Mouse (Mus musculus): ENCODE measurements around the gene Cmtm2a.
A peak's percentile ranks its signal among the peaks of the same experiment; 100 is the strongest.
"Not testable (repeated sequence)": the region's sequence is repeated elsewhere in the genome, so short reads cannot be mapped to it uniquely, and the experiment has no call there.

Gene Cmtm2a

DNA sequence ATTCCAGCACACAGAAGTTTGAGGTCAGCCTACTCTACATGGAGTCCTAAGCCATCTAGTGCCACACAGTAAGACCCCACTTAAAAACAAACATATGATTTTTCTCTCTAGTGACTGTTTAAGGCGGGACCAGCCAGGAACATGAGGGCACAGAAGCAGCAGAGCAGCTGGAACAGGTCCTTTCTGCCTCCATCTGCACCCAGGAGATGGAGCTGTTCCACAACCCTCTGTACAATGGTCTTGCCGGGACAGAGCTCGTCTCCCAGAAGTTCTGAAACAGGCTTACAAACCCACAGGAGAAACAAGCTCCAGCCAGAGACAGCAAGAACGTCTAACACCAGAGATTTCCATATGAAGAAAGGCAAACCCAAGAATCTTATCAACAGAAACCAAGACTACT is 20.3 kb upstream of the Cmtm2a start:
- DNase-seq (ENCODE audit: low read depth, low spot score) = no peak
- no peaks in the 10 kb centered on the region for H3K36me3 ChIP-seq (ENCODE audit: control insufficient read depth, insufficient read depth, low read length, poor library complexity, severe bottlenecking)
- no peaks in the 10 kb centered on the region for H3K27me3 ChIP-seq (ENCODE audit: control insufficient read depth, insufficient read depth, low read length, poor library complexity, severe bottlenecking)

DNA sequence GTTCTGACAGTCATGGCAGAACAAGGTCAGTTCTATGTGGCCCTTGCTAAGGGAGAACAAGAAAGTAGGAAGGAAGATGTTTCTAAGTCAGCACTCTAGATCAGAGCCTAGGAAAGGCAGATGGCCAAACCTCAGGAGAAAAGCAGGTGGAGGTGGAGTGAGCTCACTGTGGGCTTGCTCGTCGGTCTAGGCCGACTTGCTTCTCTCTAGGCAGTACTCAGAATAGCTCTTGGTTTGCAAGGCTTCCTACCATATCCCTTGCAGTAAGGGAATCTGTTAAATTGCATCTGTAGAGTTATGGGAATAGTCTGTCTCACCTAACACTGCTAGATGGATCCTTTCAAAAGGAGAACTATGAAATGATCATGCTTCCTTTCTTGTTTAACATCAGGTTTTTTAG is 19.0 kb upstream of the Cmtm2a start:
- not testable (repeated sequence) for DNase-seq (ENCODE audit: low read depth, low spot score); H3K36me3 ChIP-seq (ENCODE audit: control insufficient read depth, insufficient read depth, low read length, poor library complexity, severe bottlenecking); H3K27me3 ChIP-seq (ENCODE audit: control insufficient read depth, insufficient read depth, low read length, poor library complexity, severe bottlenecking)

GRCm38 (mm10) chr8:104309441-104310155 is 16.6 kb upstream of the Cmtm2a start, which contains the start of the genes Gm45711 and Cmtm1:
TSS of gene Gm45711 (minus strand) at chr8:104310081.
TSS of gene Cmtm1 (minus strand) at chr8:104310145.
- not testable (repeated sequence) for H3K27me3 ChIP-seq (ENCODE audit: control insufficient read depth, insufficient read depth, low read length, poor library complexity, severe bottlenecking); DNase-seq (ENCODE audit: low read depth, low spot score); H3K36me3 ChIP-seq (ENCODE audit: control insufficient read depth, insufficient read depth, low read length, poor library complexity, severe bottlenecking)

GRCm38 (mm10) chr8:104308341-104308740 is 15.4 kb upstream of the Cmtm2a start:
- DNase-seq (ENCODE audit: low read depth, low spot score); H3K27me3 ChIP-seq (ENCODE audit: control insufficient read depth, insufficient read depth, low read length, poor library complexity, severe bottlenecking); H3K36me3 ChIP-seq (ENCODE audit: control insufficient read depth, insufficient read depth, low read length, poor library complexity, severe bottlenecking): not testable (repeated sequence)

DNA sequence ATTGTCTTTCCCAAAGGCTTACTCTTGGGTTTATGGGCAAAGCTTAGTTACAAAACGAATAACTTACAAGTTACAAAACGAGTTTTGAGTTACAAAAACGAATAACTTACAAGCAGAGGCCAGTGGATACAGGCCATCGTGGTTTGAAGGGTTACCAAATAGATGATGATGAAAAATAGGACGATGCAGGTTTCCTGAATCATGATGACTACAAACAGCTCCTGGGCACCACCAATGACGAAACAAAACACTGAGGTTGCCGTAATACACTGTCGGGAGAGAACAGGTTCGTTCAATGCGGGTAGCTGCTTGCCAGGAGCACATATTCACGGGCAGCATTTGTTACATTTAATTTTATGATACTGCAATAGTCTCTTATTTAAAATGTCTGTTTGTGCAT is 12.0 kb upstream of the Cmtm2a start:
- Histone ChIP-seq H3K36me3 (ENCODE audit: control insufficient read depth, insufficient read depth, low read length, poor library complexity, severe bottlenecking) (no peaks in the 10 kb centered on the region), H3K27me3 (ENCODE audit: control insufficient read depth, insufficient read depth, low read length, poor library complexity, severe bottlenecking) (no peaks in the 10 kb centered on the region)
- DNase-seq (ENCODE audit: low read depth, low spot score) = no peak

DNA sequence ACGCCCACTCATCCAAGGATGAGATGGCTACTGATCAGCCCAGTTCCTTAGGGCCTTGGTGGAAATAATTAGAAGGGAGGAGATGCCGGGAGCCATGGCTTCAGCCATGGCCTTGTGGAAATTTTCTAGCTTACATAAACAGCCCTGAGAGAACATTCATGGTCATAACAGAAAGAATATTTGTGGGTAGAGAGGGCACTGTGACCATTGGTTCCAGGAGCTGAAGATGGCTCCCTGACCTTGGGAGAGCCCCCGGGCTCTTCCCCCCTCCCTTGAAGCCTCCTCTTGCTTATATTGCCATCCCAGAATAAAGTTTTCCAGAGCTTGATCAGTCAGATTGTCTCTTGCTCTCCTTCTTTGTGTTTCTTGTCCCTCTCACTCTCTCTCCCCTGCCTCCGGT is 9.6 kb upstream of the Cmtm2a start:
- not testable (repeated sequence) for DNase-seq (ENCODE audit: low read depth, low spot score); H3K36me3 ChIP-seq (ENCODE audit: control insufficient read depth, insufficient read depth, low read length, poor library complexity, severe bottlenecking); H3K27me3 ChIP-seq (ENCODE audit: control insufficient read depth, insufficient read depth, low read length, poor library complexity, severe bottlenecking)

DNA sequence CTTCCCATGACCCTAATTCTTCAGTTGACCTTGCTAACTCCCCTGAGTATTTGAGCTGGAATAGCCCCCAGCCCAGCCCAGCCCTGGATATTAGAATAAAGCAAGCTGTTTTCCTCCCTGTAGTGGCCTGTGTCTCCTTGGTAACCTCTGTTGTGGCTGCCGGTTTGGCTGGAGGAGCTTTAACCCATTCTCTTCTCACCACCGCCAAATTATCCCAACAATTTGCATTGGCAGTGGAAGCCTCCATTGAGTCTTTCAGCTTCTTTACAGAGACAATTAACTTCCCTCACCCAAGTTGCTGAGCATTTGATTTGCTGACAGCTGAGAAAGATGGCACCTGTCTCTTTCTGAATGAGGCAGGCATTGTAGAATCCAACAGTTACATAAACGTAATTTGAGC is 8.6 kb upstream of the Cmtm2a start:
- H3K36me3 ChIP-seq (ENCODE audit: control insufficient read depth, insufficient read depth, low read length, poor library complexity, severe bottlenecking); DNase-seq (ENCODE audit: low read depth, low spot score); H3K27me3 ChIP-seq (ENCODE audit: control insufficient read depth, insufficient read depth, low read length, poor library complexity, severe bottlenecking): not testable (repeated sequence)

GRCm38 (mm10) chr8:104294396-104294795 is 1.4 kb upstream of the Cmtm2a start:
- H3K36me3 ChIP-seq (ENCODE audit: control insufficient read depth, insufficient read depth, low read length, poor library complexity, severe bottlenecking) = no peaks in the 10 kb centered on the region
- no peak for DNase-seq (ENCODE audit: low read depth, low spot score)
- H3K27me3 ChIP-seq (ENCODE audit: control insufficient read depth, insufficient read depth, low read length, poor library complexity, severe bottlenecking) = no peaks in the 10 kb centered on the region

GRCm38 (mm10) chr8:104268937-104269440 is 24.0 kb downstream of the Cmtm2a start:
- no peaks in the 10 kb centered on the region for H3K27me3 ChIP-seq (ENCODE audit: control insufficient read depth, insufficient read depth, low read length, poor library complexity, severe bottlenecking)
- DNase-seq (ENCODE audit: low read depth, low spot score) = no peak
- no peaks in the 10 kb centered on the region; the same call in 1 of the 2 replicates for H3K36me3 ChIP-seq (ENCODE audit: control insufficient read depth, insufficient read depth, low read length, poor library complexity, severe bottlenecking)

GRCm38 (mm10) chr8:104268368-104268767 is 24.6 kb downstream of the Cmtm2a start:
- H3K36me3 ChIP-seq (ENCODE audit: control insufficient read depth, insufficient read depth, low read length, poor library complexity, severe bottlenecking) = peaks cover 1% of the 10 kb centered on the region
- DNase-seq (ENCODE audit: low read depth, low spot score) = no peak
- H3K27me3 ChIP-seq (ENCODE audit: control insufficient read depth, insufficient read depth, low read length, poor library complexity, severe bottlenecking) = no peaks in the 10 kb centered on the region

GRCm38 (mm10) chr8:104264271-104264935 is 28.6 kb downstream of the Cmtm2a start:
- not testable (repeated sequence) for DNase-seq (ENCODE audit: low read depth, low spot score); H3K36me3 ChIP-seq (ENCODE audit: control insufficient read depth, insufficient read depth, low read length, poor library complexity, severe bottlenecking); H3K27me3 ChIP-seq (ENCODE audit: control insufficient read depth, insufficient read depth, low read length, poor library complexity, severe bottlenecking)

DNA sequence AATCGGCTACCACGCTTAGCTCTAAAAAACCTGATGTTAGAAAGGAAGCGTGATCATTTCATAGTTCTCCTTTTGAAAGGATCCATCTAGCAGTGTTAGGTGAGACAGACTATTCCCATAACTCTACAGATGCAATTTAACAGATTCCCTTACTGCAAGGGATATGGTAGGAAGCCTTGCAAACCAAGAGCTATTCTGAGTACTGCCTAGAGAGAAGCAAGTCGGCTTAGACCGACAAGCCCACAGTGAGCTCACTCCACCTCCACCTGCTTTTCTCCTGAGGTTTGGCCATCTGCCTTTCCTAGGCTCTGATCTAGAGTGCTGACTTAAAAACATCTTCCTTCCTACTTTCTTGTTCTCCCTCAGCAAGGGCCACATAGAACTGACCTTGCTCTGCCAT is 31.2 kb downstream of the Cmtm2a start:
- not testable (repeated sequence) for H3K27me3 ChIP-seq (ENCODE audit: control insufficient read depth, insufficient read depth, low read length, poor library complexity, severe bottlenecking); DNase-seq (ENCODE audit: low read depth, low spot score)
- peaks cover 20% of the 10 kb centered on the region for H3K36me3 ChIP-seq (ENCODE audit: control insufficient read depth, insufficient read depth, low read length, poor library complexity, severe bottlenecking)

- H3K36me3 ChIP-seq (ENCODE audit: control insufficient read depth, insufficient read depth, low read length, poor library complexity, severe bottlenecking) = peaks cover 8% of the 10 kb centered on the region
- DNase-seq (ENCODE audit: low read depth, low spot score) = peak; percentile 82
These were observed 40.0 kb downstream of the Cmtm2a start for GRCm38 (mm10) chr8:104253016-104253415.

GRCm38 (mm10) chr8:104251461-104251860 is 41.5 kb downstream of the Cmtm2a start:
- DNase-seq (ENCODE audit: low read depth, low spot score) = no peak
- Histone ChIP-seq H3K27me3 (ENCODE audit: control insufficient read depth, insufficient read depth, low read length, poor library complexity, severe bottlenecking) (no peaks in the 10 kb centered on the region), H3K36me3 (ENCODE audit: control insufficient read depth, insufficient read depth, low read length, poor library complexity, severe bottlenecking) (no peaks in the 10 kb centered on the region)

More at GRCm38 (mm10) chr8:104253016-104253415, 40.0 kb downstream of the Cmtm2a start:
- H3K27me3 ChIP-seq (ENCODE audit: control insufficient read depth, insufficient read depth, low read length, poor library complexity, severe bottlenecking) = no peaks in the 10 kb centered on the region
